Mouse (Mus musculus) forebrain, postnatal 0 days (tissue): ENCODE data around the gene H2-Ob. TPM values are rescaled to one million over a fixed set of nuclear protein-coding genes. Genes with fewer than 3 reads are reported as not detected.

Source experiments
- ATAC-seq: fragments of 200-750 bp; cut with Nextera tagmentation; 2 replicates; pipeline ENCODE4 v1.8.0; 2017; ENCODE audit warnings: mild to moderate bottlenecking, moderate library complexity
- DNase-seq: peaks from one replicate; pipeline ENCODE4 v3.0.0-alpha.2; 2015
- H3K27ac ChIP-seq: fragments of 300-500 bp; sonication (generic); 2 replicates; pipeline ENCODE4 v1.5.1; 2014; ENCODE audit warnings: low read depth, mild to moderate bottlenecking, antibody characterized with exemption, low read length, moderate library complexity, mixed read lengths
- H3K27me3 ChIP-seq: fragments of 300-500 bp; sonication (generic); 2 replicates; pipeline ENCODE4 v1.6.1; 2014; ENCODE audit warnings: mild to moderate bottlenecking, low read length, mixed read lengths; ENCODE audit not compliant: insufficient read depth
- H3K36me3 ChIP-seq: fragments of 300-500 bp; sonication (generic); 2 replicates; pipeline ENCODE4 v1.6.1; 2014; ENCODE audit warnings: mild to moderate bottlenecking, moderate library complexity; ENCODE audit not compliant: insufficient read depth
- H3K4me1 ChIP-seq: fragments of 300-500 bp; sonication (generic); 2 replicates; pipeline ENCODE4 v1.6.1; 2014; ENCODE audit warnings: antibody characterized with exemption; ENCODE audit not compliant: insufficient read depth
- H3K4me2 ChIP-seq: fragments of 300-500 bp; sonication (generic); 2 replicates; pipeline ENCODE4 v1.6.1; 2014; ENCODE audit warnings: low read depth, mild to moderate bottlenecking, moderate library complexity
- H3K4me3 ChIP-seq: fragments of 300-500 bp; sonication (generic); 2 replicates; pipeline ENCODE4 v1.5.1; 2014; ENCODE audit warnings: low read depth, low read length, mixed read lengths
- H3K9ac ChIP-seq: fragments of 300-500 bp; sonication (generic); 2 replicates; pipeline ENCODE4 v1.6.1; 2014; ENCODE audit warnings: mild to moderate bottlenecking
- H3K9me3 ChIP-seq: fragments of 300-500 bp; sonication (generic); 2 replicates; pipeline ENCODE4 v1.6.1; 2016; ENCODE audit warnings: low read length
- CTCF ChIP-seq: sonication (generic); IDR thresholded peaks from 2 replicates; pipeline ENCODE4 v1.5.1; 2016; ENCODE audit warnings: antibody characterized with exemption, control low read depth, low read depth
- WGBS: fragments of 180-500 bp; shearing (Covaris S2); extraction: QIAGEN DNeasy Blood & Tissue Kit; methylation state at CpG from one replicate; pipeline ENCODE4 v1.1.7; 2014; 5-methylcytosine and 5-hydroxymethylcytosine counted together
- polyA plus RNA-seq: library from polyadenylated mRNA; unstranded; fragments of >200 nt; fragmentation: Nextera tagmentation; extraction: Ambion mirVana; gene quantifications from 2 replicates; pipeline ENCODE4 v1.2.1, GENCODE M21; 2015
- total RNA-seq: library from RNA; depleted of rRNA; stranded (reverse); fragments of >200 nt; gene quantifications from 2 replicates; pipeline ENCODE4 v1.2.3, GENCODE M21; 2014; rRNA removed

Gene H2-Ob
- total and polyA plus RNA-seq, 2 experiments from 2014 or later: 0.10 to 0.36 TPM

GRCm38 (mm10) chr17:34299356-34299755 lies 60.7 kb downstream of the H2-Ob start:
- ATAC-seq (no peak), DNase-seq (no peak)
- H3K27me3 ChIP-seq: no peaks in the 10 kb centered on the region
- H3K4me1 ChIP-seq: no peaks in the 10 kb centered on the region; the same call in 1 of the 2 replicates
- no peak overlapping the region for H3K27ac ChIP-seq
- H3K9me3 ChIP-seq: no peaks in the 10 kb centered on the region
- no peak for TF ChIP-seq CTCF
- no peak overlapping the region for H3K4me2 ChIP-seq
- no peak overlapping the region for H3K4me3 ChIP-seq
- no peaks in the 10 kb centered on the region for H3K36me3 ChIP-seq
- 56% methylated on average over 3 of the region's 3 CpGs for WGBS
- no peak overlapping the region for H3K9ac ChIP-seq

- Histone ChIP-seq H3K36me3 (no peaks in the 10 kb centered on the region), H3K4me1 (no peaks in the 10 kb centered on the region; the same call in 1 of the 2 replicates), H3K27ac (no peak overlapping the region), H3K27me3 (no peaks in the 10 kb centered on the region), H3K4me3 (no peak overlapping the region), H3K9ac (no peak overlapping the region), H3K9me3 (no peaks in the 10 kb centered on the region), H3K4me2 (no peak overlapping the region)
- no peak for TF ChIP-seq CTCF
- DNase-seq (no peak), ATAC-seq (no peak)
- 87% methylated on average over 8 of the region's 8 CpGs for WGBS
Observed at GRCm38 (mm10) chr17:34300071-34300470, 61.4 kb downstream of the H2-Ob start.

GRCm38 (mm10) chr17:34300691-34301566 lies 62.2 kb downstream of the H2-Ob start:
- 79% methylated on average over 23 of the region's 23 CpGs for WGBS
- no peak overlapping the region for H3K9ac ChIP-seq
- H3K9me3 ChIP-seq: no peaks in the 10 kb centered on the region
- no peaks in the 10 kb centered on the region for H3K27me3 ChIP-seq
- no peak overlapping the region for H3K4me2 ChIP-seq
- ATAC-seq (no peak), DNase-seq (no peak)
- no peaks in the 10 kb centered on the region for H3K36me3 ChIP-seq
- no peak overlapping the region for H3K4me3 ChIP-seq
- TF ChIP-seq CTCF: no peak
- H3K27ac ChIP-seq: no peak overlapping the region
- no peaks in the 10 kb centered on the region; the same call in 1 of the 2 replicates for H3K4me1 ChIP-seq

GRCm38 (mm10) chr17:34301670-34302190 lies 63.0 kb downstream of the H2-Ob start:
- DNase-seq: no peak
- no peak for TF ChIP-seq CTCF
- H3K4me2 ChIP-seq: no peak overlapping the region
- no peak overlapping the region for H3K27ac ChIP-seq
- no peak overlapping the region for H3K9ac ChIP-seq
- H3K4me3 ChIP-seq: no peak overlapping the region
- no peaks in the 10 kb centered on the region for H3K36me3 ChIP-seq
- no peak for ATAC-seq
- no peaks in the 10 kb centered on the region for H3K4me1 ChIP-seq
- no peaks in the 10 kb centered on the region for H3K9me3 ChIP-seq
- H3K27me3 ChIP-seq: no peaks in the 10 kb centered on the region
- WGBS: 91% methylated on average over 4 of the region's 4 CpGs

- 91% methylated on average over 2 of the region's 2 CpGs for WGBS
- H3K36me3 ChIP-seq: no peaks in the 10 kb centered on the region
- ATAC-seq (no peak), DNase-seq (no peak)
- H3K4me3 ChIP-seq: no peak overlapping the region
- H3K9ac ChIP-seq: no peak overlapping the region
- H3K9me3 ChIP-seq: no peaks in the 10 kb centered on the region
- no peaks in the 10 kb centered on the region for H3K4me1 ChIP-seq
- H3K27me3 ChIP-seq: no peaks in the 10 kb centered on the region
- no peak for TF ChIP-seq CTCF
- H3K27ac ChIP-seq: no peak overlapping the region
- no peak overlapping the region for H3K4me2 ChIP-seq
Observed at GRCm38 (mm10) chr17:34303789-34304188, 65.1 kb downstream of the H2-Ob start.

Other genes with a start within 250 kb of the H2-Ob start
- gene H2-K1, start 238.6 kb upstream of the H2-Ob start, total RNA-seq: 14.3 and 21.9 TPM in 2 replicates
- gene H2-K1, start 238.6 kb upstream of the H2-Ob start, polyA plus RNA-seq: 17.3 and 21.2 TPM in 2 replicates
- 20.7 and 21.4 TPM in 2 replicates for gene Ring1, start 214.2 kb upstream of the H2-Ob start, total RNA-seq
- gene Ring1, start 214.2 kb upstream of the H2-Ob start, polyA plus RNA-seq: 15.7 and 19.0 TPM in 2 replicates
- 39.1 and 58.0 TPM in 2 replicates for gene H2-Ke6, start 210.8 kb upstream of the H2-Ob start, total RNA-seq
- 54.6 and 55.7 TPM in 2 replicates for gene H2-Ke6, start 210.8 kb upstream of the H2-Ob start, polyA plus RNA-seq
- 126 and 161 TPM in 2 replicates for gene Slc39a7, start 207.2 kb upstream of the H2-Ob start, total RNA-seq
- 124 and 138 TPM in 2 replicates for gene Slc39a7, start 207.2 kb upstream of the H2-Ob start, polyA plus RNA-seq
- 56.2 and 60.8 TPM in 2 replicates for gene Rxrb, start 207.1 kb upstream of the H2-Ob start, total RNA-seq
- gene Rxrb, start 207.1 kb upstream of the H2-Ob start, polyA plus RNA-seq: 58.1 and 58.4 TPM in 2 replicates
- gene Col11a2, start 199.5 kb upstream of the H2-Ob start, total RNA-seq: 10.2 and 28.0 TPM in 2 replicates
- gene Col11a2, start 199.5 kb upstream of the H2-Ob start, polyA plus RNA-seq: 1.2 and 2.1 TPM in 2 replicates
- gene H2-Oa, start 146.6 kb upstream of the H2-Ob start, total RNA-seq: not detected in 2 replicates
- gene H2-Oa, start 146.6 kb upstream of the H2-Ob start, polyA plus RNA-seq: 0.13 TPM in 1 of 2 replicates, not detected in the other
- 21.5 and 25.7 TPM in 2 replicates for gene H2-DMa, start 119.4 kb upstream of the H2-Ob start, total RNA-seq
- gene H2-DMa, start 119.4 kb upstream of the H2-Ob start, polyA plus RNA-seq: 19.2 and 23.5 TPM in 2 replicates
- 191 and 219 TPM in 2 replicates for gene Brd2, start 116.3 kb upstream of the H2-Ob start, total RNA-seq
- gene Brd2, start 116.3 kb upstream of the H2-Ob start, polyA plus RNA-seq: 122 and 129 TPM in 2 replicates
- 2.2 and 2.4 TPM in 2 replicates for gene H2-DMb2, start 95.6 kb upstream of the H2-Ob start, total RNA-seq
- 0.72 and 1.0 TPM in 2 replicates for gene H2-DMb2, start 95.6 kb upstream of the H2-Ob start, polyA plus RNA-seq
- 0.62 and 2.8 TPM in 2 replicates for gene H2-DMb1, start 85.8 kb upstream of the H2-Ob start, total RNA-seq
- 1.5 and 1.7 TPM in 2 replicates for gene H2-DMb1, start 85.8 kb upstream of the H2-Ob start, polyA plus RNA-seq
- gene Tap1, start 51.4 kb upstream of the H2-Ob start, total RNA-seq: 5.2 and 7.5 TPM in 2 replicates
- gene Tap1, start 51.4 kb upstream of the H2-Ob start, polyA plus RNA-seq: 4.6 and 5.0 TPM in 2 replicates
- 1.2 and 1.9 TPM in 2 replicates for gene Psmb9, start 51.1 kb upstream of the H2-Ob start, total RNA-seq
- gene Psmb9, start 51.1 kb upstream of the H2-Ob start, polyA plus RNA-seq: 2.0 and 2.3 TPM in 2 replicates
- 1.5 and 2.9 TPM in 2 replicates for gene Psmb8, start 41.2 kb upstream of the H2-Ob start, total RNA-seq
- gene Psmb8, start 41.2 kb upstream of the H2-Ob start, polyA plus RNA-seq: 4.8 and 7.2 TPM in 2 replicates
- 1.3 and 1.9 TPM in 2 replicates for gene Tap2, start 35.4 kb upstream of the H2-Ob start, total RNA-seq
- gene Tap2, start 35.4 kb upstream of the H2-Ob start, polyA plus RNA-seq: 3.2 and 3.8 TPM in 2 replicates
- 0.38 and 2.0 TPM in 2 replicates for gene H2-Ab1, start 18.8 kb downstream of the H2-Ob start, total RNA-seq
- gene H2-Ab1, start 18.8 kb downstream of the H2-Ob start, polyA plus RNA-seq: 1.8 and 2.1 TPM in 2 replicates
- gene H2-Aa, start 48.9 kb downstream of the H2-Ob start, total RNA-seq: 0.14 and 0.85 TPM in 2 replicates
- gene H2-Aa, start 48.9 kb downstream of the H2-Ob start, polyA plus RNA-seq: 0.59 and 0.73 TPM in 2 replicates
- 1.5 and 2.1 TPM in 2 replicates for gene H2-Eb1, start 67.0 kb downstream of the H2-Ob start, total RNA-seq
- 2.5 and 2.7 TPM in 2 replicates for gene H2-Eb1, start 67.0 kb downstream of the H2-Ob start, polyA plus RNA-seq
- 0.15 TPM in 1 of 2 replicates, not detected in the other for gene H2-Eb2, start 86.8 kb downstream of the H2-Ob start, total RNA-seq
- 0.04 TPM in 1 of 2 replicates, not detected in the other for gene H2-Eb2, start 86.8 kb downstream of the H2-Ob start, polyA plus RNA-seq
- gene Btnl2, start 115.9 kb downstream of the H2-Ob start, total RNA-seq: not detected in 2 replicates
- not detected in 2 replicates for gene Btnl2, start 115.9 kb downstream of the H2-Ob start, polyA plus RNA-seq
- not detected in 2 replicates for gene Btnl1, start 138.2 kb downstream of the H2-Ob start, total RNA-seq
- not detected in 2 replicates for gene Btnl1, start 138.2 kb downstream of the H2-Ob start, polyA plus RNA-seq
- gene BC051142, start 159.9 kb downstream of the H2-Ob start, total RNA-seq: 6.5 and 9.0 TPM in 2 replicates
- gene BC051142, start 159.9 kb downstream of the H2-Ob start, polyA plus RNA-seq: 4.4 and 5.5 TPM in 2 replicates
- gene Btnl4, start 238.4 kb downstream of the H2-Ob start, total RNA-seq: not detected in 2 replicates
- not detected in 2 replicates for gene Btnl4, start 238.4 kb downstream of the H2-Ob start, polyA plus RNA-seq